10 mouse cellular contexts compared by ENCODE assay signal in genomic region chr19:8987816-8988215, GRCm38 (mm10). TPM values are rescaled to one million over a fixed set of nuclear protein-coding genes. Genes with fewer than 3 reads are reported as not detected.
DNase-seq lines count a peak whose midpoint lies in the region; ATAC-seq lines count a peak whose summit lies in the region.
"Had no signal": no experiment of that assay in that cellular context is flagged by ENCODE, and none has a peak within 500 bp of the region (broad histone marks: within the 10 kb centered on the region; RNA-seq: fewer than 3 reads in every experiment).

No protein-coding gene starts in this region.

- no peak for ATAC-seq in hindbrain, embryonic 16.5 days
- no peak for ATAC-seq in heart, embryonic 13.5 days (ENCODE audit: extremely low read depth, insufficient number of reproducible peaks, low FRiP score, low TSS enrichment)
- ATAC-seq in forebrain, embryonic 11.5 days (replicated peaks; ENCODE audit: low FRiP score), result no peak

- H3K4me1 ChIP-seq in hindbrain, embryonic 10.5 days (replicated peaks), result peaks cover 68% of the 10 kb centered on the region
- peaks cover 37% of the 10 kb centered on the region for H3K4me1 ChIP-seq in hindbrain, embryonic 16.5 days (ENCODE audit: control insufficient read depth, insufficient read depth, low read depth, low read length)
- H3K4me1 ChIP-seq in embryonic facial prominence, embryonic 10.5 days, result peaks cover 79% of the 10 kb centered on the region
- peaks cover 85% of the 10 kb centered on the region for H3K4me1 ChIP-seq in heart, embryonic 13.5 days
- H3K4me1 ChIP-seq in forebrain, embryonic 11.5 days (replicated peaks; ENCODE audit: control insufficient read depth, insufficient read depth, low read length), result peaks cover 24% of the 10 kb centered on the region

- peaks cover 60% of the 10 kb centered on the region for H3K27me3 ChIP-seq in hindbrain, embryonic 10.5 days (ENCODE audit: insufficient read depth, poor library complexity, severe bottlenecking)
- peaks cover 16% of the 10 kb centered on the region for H3K27me3 ChIP-seq in hindbrain, embryonic 16.5 days (replicated peaks; ENCODE audit: control insufficient read depth, insufficient read depth, low read length)
- peaks cover 47% of the 10 kb centered on the region for H3K27me3 ChIP-seq in embryonic facial prominence, embryonic 10.5 days (replicated peaks; ENCODE audit: low read depth, poor library complexity, severe bottlenecking)
- H3K27me3 ChIP-seq in heart, embryonic 13.5 days (replicated peaks), result no peaks in the 10 kb centered on the region
- H3K27me3 ChIP-seq in forebrain, embryonic 11.5 days (ENCODE audit: control insufficient read depth, insufficient read depth, low read length), result peaks cover 7% of the 10 kb centered on the region

- 0 out of 2 replicates have a peak overlapping the region, but pooled peaks have one; percentile 8 for H3K27ac ChIP-seq in hindbrain, embryonic 10.5 days
- no peak overlapping the region for H3K27ac ChIP-seq in hindbrain, embryonic 16.5 days (ENCODE audit: low read depth, low read length)
- peak overlapping the region; percentile 88; the same call in 1 of the 2 replicates for H3K27ac ChIP-seq in embryonic facial prominence, embryonic 10.5 days (replicated peaks)
- H3K27ac ChIP-seq in heart, embryonic 13.5 days (replicated peaks), result peak overlapping the region; percentile 93
- H3K27ac ChIP-seq in forebrain, embryonic 11.5 days (ENCODE audit: low read depth, low read length), result no peak overlapping the region
- H3K27ac ChIP-seq: liver, embryonic 14.5 days had no signal

- peak overlapping the region; percentile 18; the same call in 1 of the 2 replicates for H3K4me3 ChIP-seq in hindbrain, embryonic 10.5 days
- H3K4me3 ChIP-seq in hindbrain, embryonic 16.5 days (ENCODE audit: low read length), result no peak overlapping the region
- H3K4me3 ChIP-seq in embryonic facial prominence, embryonic 10.5 days, result peak overlapping the region; percentile 79; the same call in 1 of the 2 replicates
- 0 out of 2 replicates have a peak overlapping the region, but pooled peaks have one; percentile 5 for H3K4me3 ChIP-seq in heart, embryonic 13.5 days
- no peak overlapping the region for H3K4me3 ChIP-seq in forebrain, embryonic 11.5 days (ENCODE audit: low read depth, low read length)

- DNase-seq in hindbrain, embryonic 10.5 days (ENCODE audit: low spot score), result no peak
- DNase-seq in embryonic facial prominence, embryonic 10.5 days (ENCODE audit: low spot score), result no peak
- DNase-seq in lung, postnatal 36 days, result peak; percentile 54
- DNase-seq in spleen, postnatal 14 days (ENCODE audit: low spot score in 2 of 2), result no peak
- no peak for DNase-seq in urinary bladder, adult 18-20 months (ENCODE audit: low spot score in 2 of 2)
- DNase-seq in forebrain, embryonic 11.5 days (ENCODE audit: low spot score), result no peak
- DNase-seq: kidney, adult 18-20 months had no signal

- no peaks in the 10 kb centered on the region for H3K9me3 ChIP-seq in hindbrain, embryonic 10.5 days
- H3K9me3 ChIP-seq in hindbrain, embryonic 16.5 days (ENCODE audit: control insufficient read depth, low read length), result no peaks in the 10 kb centered on the region
- no peaks in the 10 kb centered on the region for H3K9me3 ChIP-seq in embryonic facial prominence, embryonic 10.5 days
- H3K9me3 ChIP-seq in heart, embryonic 13.5 days, result no peaks in the 10 kb centered on the region
- no peaks in the 10 kb centered on the region for H3K9me3 ChIP-seq in forebrain, embryonic 11.5 days (ENCODE audit: control insufficient read depth, low read length)

- H3K36me3 ChIP-seq in hindbrain, embryonic 10.5 days, result no peaks in the 10 kb centered on the region
- H3K36me3 ChIP-seq in hindbrain, embryonic 16.5 days (ENCODE audit: control insufficient read depth, insufficient read depth, low read length), result no peaks in the 10 kb centered on the region
- no peaks in the 10 kb centered on the region for H3K36me3 ChIP-seq in embryonic facial prominence, embryonic 10.5 days (replicated peaks)
- H3K36me3 ChIP-seq in heart, embryonic 13.5 days, result no peaks in the 10 kb centered on the region
- H3K36me3 ChIP-seq in forebrain, embryonic 11.5 days (ENCODE audit: control insufficient read depth, insufficient read depth, low read length), result no peaks in the 10 kb centered on the region

- WGBS in hindbrain, embryonic 10.5 days, result 47% methylated on average over 2 of the region's 2 CpGs
- 44% methylated on average over 2 of the region's 2 CpGs for WGBS in hindbrain, embryonic 16.5 days
- WGBS in embryonic facial prominence, embryonic 10.5 days, result 38% methylated on average over 2 of the region's 2 CpGs
- 31% methylated on average over 2 of the region's 2 CpGs for WGBS in heart, embryonic 13.5 days
- 50% methylated on average over 2 of the region's 2 CpGs for WGBS in forebrain, embryonic 11.5 days

- no peak overlapping the region for H3K4me2 ChIP-seq in hindbrain, embryonic 16.5 days (ENCODE audit: low read length)
- peak overlapping the region; percentile 71 for H3K4me2 ChIP-seq in heart, embryonic 13.5 days
- no peak overlapping the region for H3K4me2 ChIP-seq in forebrain, embryonic 11.5 days (ENCODE audit: low read depth, low read length, severe bottlenecking)

- H3K9ac ChIP-seq in hindbrain, embryonic 16.5 days (ENCODE audit: low read depth, low read length), result no peak overlapping the region
- H3K9ac ChIP-seq in heart, embryonic 13.5 days, result peak overlapping the region; percentile 90
- H3K9ac ChIP-seq in forebrain, embryonic 11.5 days (ENCODE audit: low read length), result no peak overlapping the region
- H3K9ac ChIP-seq: liver, embryonic 14.5 days had no signal

RNA-seq across cellular contexts. Expression of gene Ahnak, which starts 1.3 kb away (rescaled TPM):
- polyA plus RNA-seq in hindbrain, embryonic 10.5 days (2016; fragmentation: Nextera tagmentation; extraction: Ambion mirVana), result 8.1 and 11.0 TPM in 2 replicates
- polyA plus RNA-seq in hindbrain, embryonic 16.5 days (2015; fragmentation: Nextera tagmentation; extraction: Ambion mirVana), result 3.5 and 4.8 TPM in 2 replicates
- polyA plus RNA-seq in embryonic facial prominence, embryonic 10.5 days (2016; fragmentation: Nextera tagmentation; extraction: Ambion mirVana), result 9.3 and 10.0 TPM in 2 replicates
- 22.8 TPM in 2 replicates for polyA plus RNA-seq in heart, embryonic 13.5 days (2015; fragmentation: Nextera tagmentation; extraction: Ambion mirVana)
- polyA plus RNA-seq in forebrain, embryonic 11.5 days (2014; fragmentation: Nextera tagmentation; extraction: Ambion mirVana), result 7.1 and 7.3 TPM in 2 replicates

RNA-seq across cellular contexts. Expression of gene Eef1g, which starts 21.0 kb away (rescaled TPM):
- 402 and 497 TPM in 2 replicates for polyA plus RNA-seq in hindbrain, embryonic 10.5 days (2016; fragmentation: Nextera tagmentation; extraction: Ambion mirVana)
- 284 and 301 TPM in 2 replicates for polyA plus RNA-seq in hindbrain, embryonic 16.5 days (2015; fragmentation: Nextera tagmentation; extraction: Ambion mirVana)
- 550 and 554 TPM in 2 replicates for polyA plus RNA-seq in embryonic facial prominence, embryonic 10.5 days (2016; fragmentation: Nextera tagmentation; extraction: Ambion mirVana)
- polyA plus RNA-seq in heart, embryonic 13.5 days (2015; fragmentation: Nextera tagmentation; extraction: Ambion mirVana), result 251 and 281 TPM in 2 replicates
- 467 and 472 TPM in 2 replicates for polyA plus RNA-seq in forebrain, embryonic 11.5 days (2014; fragmentation: Nextera tagmentation; extraction: Ambion mirVana)

RNA-seq across cellular contexts. Expression of gene Tut1, which starts 34.2 kb away (rescaled TPM):
- 39.3 and 41.2 TPM in 2 replicates for polyA plus RNA-seq in hindbrain, embryonic 10.5 days (2016; fragmentation: Nextera tagmentation; extraction: Ambion mirVana)
- 23.9 and 26.3 TPM in 2 replicates for polyA plus RNA-seq in hindbrain, embryonic 16.5 days (2015; fragmentation: Nextera tagmentation; extraction: Ambion mirVana)
- 45.2 and 47.8 TPM in 2 replicates for polyA plus RNA-seq in embryonic facial prominence, embryonic 10.5 days (2016; fragmentation: Nextera tagmentation; extraction: Ambion mirVana)
- polyA plus RNA-seq in heart, embryonic 13.5 days (2015; fragmentation: Nextera tagmentation; extraction: Ambion mirVana), result 16.3 and 17.1 TPM in 2 replicates
- polyA plus RNA-seq in forebrain, embryonic 11.5 days (2014; fragmentation: Nextera tagmentation; extraction: Ambion mirVana), result 34.4 and 35.5 TPM in 2 replicates

RNA-seq across cellular contexts. Expression of gene Mta2, which starts 46.1 kb away (rescaled TPM):
- polyA plus RNA-seq in hindbrain, embryonic 10.5 days (2016; fragmentation: Nextera tagmentation; extraction: Ambion mirVana), result 178 and 184 TPM in 2 replicates
- 91.3 and 103 TPM in 2 replicates for polyA plus RNA-seq in hindbrain, embryonic 16.5 days (2015; fragmentation: Nextera tagmentation; extraction: Ambion mirVana)
- polyA plus RNA-seq in embryonic facial prominence, embryonic 10.5 days (2016; fragmentation: Nextera tagmentation; extraction: Ambion mirVana), result 212 and 216 TPM in 2 replicates
- 83.6 and 88.0 TPM in 2 replicates for polyA plus RNA-seq in heart, embryonic 13.5 days (2015; fragmentation: Nextera tagmentation; extraction: Ambion mirVana)
- 62.6 and 63.2 TPM in 2 replicates for polyA plus RNA-seq in forebrain, embryonic 11.5 days (2014; fragmentation: Nextera tagmentation; extraction: Ambion mirVana)

RNA-seq across cellular contexts. Expression of gene Eml3, which starts 58.5 kb away (rescaled TPM):
- 21.3 and 24.9 TPM in 2 replicates for polyA plus RNA-seq in hindbrain, embryonic 10.5 days (2016; fragmentation: Nextera tagmentation; extraction: Ambion mirVana)
- polyA plus RNA-seq in hindbrain, embryonic 16.5 days (2015; fragmentation: Nextera tagmentation; extraction: Ambion mirVana), result 10.3 and 11.3 TPM in 2 replicates
- polyA plus RNA-seq in embryonic facial prominence, embryonic 10.5 days (2016; fragmentation: Nextera tagmentation; extraction: Ambion mirVana), result 28.9 and 30.1 TPM in 2 replicates
- polyA plus RNA-seq in heart, embryonic 13.5 days (2015; fragmentation: Nextera tagmentation; extraction: Ambion mirVana), result 14.4 and 14.9 TPM in 2 replicates
- polyA plus RNA-seq in forebrain, embryonic 11.5 days (2014; fragmentation: Nextera tagmentation; extraction: Ambion mirVana), result 11.2 and 12.2 TPM in 2 replicates

Comparison
In these comparisons a context has a peak if more than half of its experiments do, and no peak if none do; other contexts are left out.
1. H3K27ac ChIP-seq: peak in hindbrain, embryonic 10.5 days (single experiment), embryonic facial prominence, embryonic 10.5 days (single experiment) and heart, embryonic 13.5 days (single experiment); none in hindbrain, embryonic 16.5 days (single experiment) and forebrain, embryonic 11.5 days (single experiment).
2. H3K4me3 ChIP-seq: peak in hindbrain, embryonic 10.5 days (single experiment), embryonic facial prominence, embryonic 10.5 days (single experiment) and heart, embryonic 13.5 days (single experiment); none in hindbrain, embryonic 16.5 days (single experiment) and forebrain, embryonic 11.5 days (single experiment).